Mouse (Mus musculus): ENCODE measurements around the gene Dhrs4. TPM values are rescaled to one million over a fixed set of nuclear protein-coding genes. Genes with fewer than 3 reads are reported as not detected.

The Dhrs4 gene
- total RNA-seq, 2 experiments from 2014 or later, result 102 to 115 TPM

DNA sequence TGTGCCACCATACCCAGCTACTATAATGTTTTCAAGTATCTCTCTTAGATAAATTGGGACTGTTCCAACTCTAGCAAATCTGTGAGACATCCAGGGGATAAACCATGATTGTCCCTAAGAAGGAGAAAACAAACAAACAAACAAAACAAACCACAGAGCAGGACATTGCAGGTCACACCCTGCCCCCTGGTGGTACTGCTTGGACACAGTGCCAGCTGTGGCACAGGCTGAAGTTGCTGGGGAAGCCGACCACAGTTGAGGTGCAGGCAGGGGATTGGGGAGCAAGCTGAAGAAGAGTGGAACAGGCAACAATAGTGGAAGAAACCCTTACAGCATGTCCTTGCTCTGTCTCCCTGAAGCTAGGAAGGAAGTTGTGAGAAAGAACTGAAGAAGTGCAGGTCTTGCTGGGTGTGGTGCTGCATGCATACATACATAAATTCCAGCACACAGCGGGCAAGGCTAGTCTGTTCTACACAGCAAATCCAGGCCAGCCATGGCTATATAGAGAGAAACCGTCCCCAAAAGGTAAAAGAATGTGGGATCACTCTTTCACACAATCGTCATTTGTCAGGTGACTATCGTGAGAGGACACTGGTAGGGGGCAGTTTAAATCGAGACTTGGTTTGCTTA, 57.7 kb downstream of the Dhrs4 start:
- peak; percentile 68 for DNase-seq

Other genes with a start within 250 kb of the Dhrs4 start
- 1 to 10 TPM; 2.9 to 5.9 TPM for gene Carmil3, start 11.9 kb downstream of the Dhrs4 start, total RNA-seq (2021)
- gene Cpne6, start 31.7 kb downstream of the Dhrs4 start, total RNA-seq (2021), result under 1 TPM in 1 of 2 experiments, not detected in 1; 0.12 TPM
- not detected for gene Nrl, start 46.2 kb downstream of the Dhrs4 start, total RNA-seq (2021)
- gene Pck2, start 61.5 kb downstream of the Dhrs4 start, total RNA-seq (2021), result 10 to 100 TPM; 19.7 to 21.5 TPM
- 10 to 100 TPM; 60.8 to 63.0 TPM for gene Dcaf11, start 81.2 kb downstream of the Dhrs4 start, total RNA-seq (2021)
- not detected for gene A730061H03Rik, start 81.6 kb downstream of the Dhrs4 start, total RNA-seq (2021)
- gene Fitm1, start 96.9 kb downstream of the Dhrs4 start, total RNA-seq (2021), result 100 to 1,000 TPM; 122 to 152 TPM
- 100 to 1,000 TPM; 232 to 244 TPM for gene Psme1, start 99.4 kb downstream of the Dhrs4 start, total RNA-seq (2021)
- 10 to 100 TPM; 37.3 to 40.1 TPM for gene Emc9, start 106.5 kb downstream of the Dhrs4 start, total RNA-seq (2021)
- gene Psme2, start 112.4 kb downstream of the Dhrs4 start, total RNA-seq (2021), result 100 to 1,000 TPM; 127 to 153 TPM
- gene Rnf31, start 113.0 kb downstream of the Dhrs4 start, total RNA-seq (2021), result 10 to 100 TPM; 25.9 to 27.9 TPM
- 1 to 10 TPM; 7.6 to 9.9 TPM for gene Irf9, start 124.8 kb downstream of the Dhrs4 start, total RNA-seq (2021)
- under 1 TPM; 0.43 to 0.54 TPM for gene Rec8, start 139.3 kb downstream of the Dhrs4 start, total RNA-seq (2021)
- 10 to 100 TPM; 64.6 to 67.1 TPM for gene Ipo4, start 157.2 kb downstream of the Dhrs4 start, total RNA-seq (2021)
- 1 to 10 TPM; 3.7 to 4.3 TPM for gene Gm49378, start 159.1 kb downstream of the Dhrs4 start, total RNA-seq (2021)
- 10 to 100 TPM; 60.1 to 72.3 TPM for gene Tm9sf1, start 165.0 kb downstream of the Dhrs4 start, total RNA-seq (2021)
- gene Tssk4, start 171.4 kb downstream of the Dhrs4 start, total RNA-seq (2021), result 1 to 10 TPM; 1.1 to 1.2 TPM
- 10 to 100 TPM; 63.2 to 66.7 TPM for gene Mdp1, start 181.8 kb downstream of the Dhrs4 start, total RNA-seq (2021)
- 10 to 100 TPM; 16.6 to 21.0 TPM for gene Gmpr2, start 193.2 kb downstream of the Dhrs4 start, total RNA-seq (2021)
- 100 to 1,000 TPM; 296 to 328 TPM for gene Nedd8, start 193.4 kb downstream of the Dhrs4 start, total RNA-seq (2021)
- 10 to 100 TPM; 23.4 to 25.7 TPM for gene Tinf2, start 203.1 kb downstream of the Dhrs4 start, total RNA-seq (2021)
- gene Tgm1, start 235.2 kb downstream of the Dhrs4 start, total RNA-seq (2021), result under 1 TPM; 0.20 to 0.50 TPM
- gene Rabggta, start 243.5 kb downstream of the Dhrs4 start, total RNA-seq (2021), result 10 to 100 TPM; 13.1 to 13.9 TPM

Data from heart, postnatal 4 days (tissue).